In the genomic region with DNA sequence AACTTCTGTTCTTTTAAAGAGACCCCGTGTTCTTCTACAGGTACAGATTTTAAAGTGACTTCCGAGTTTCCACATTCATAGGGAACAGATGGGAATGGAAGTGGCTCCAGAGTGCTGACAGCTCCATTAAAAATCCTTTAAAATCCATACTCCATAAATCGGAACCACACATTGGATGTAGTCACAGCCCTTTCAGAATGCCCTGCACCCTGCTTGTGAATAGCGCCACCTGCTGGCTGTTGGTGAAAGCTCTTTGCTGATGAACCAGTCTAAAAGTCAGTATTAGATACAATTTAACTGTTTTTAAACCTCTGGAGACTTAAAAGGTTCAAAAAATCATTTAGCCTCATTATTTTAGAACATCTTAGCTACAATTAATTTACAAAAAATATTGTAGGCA, we compare ENCODE assay signal across 9 mouse cellular contexts.
DNase-seq lines count a peak whose midpoint lies in the region; ATAC-seq and TF ChIP-seq lines count a peak whose summit lies in the region.
"Had no signal": no experiment of that assay in that cellular context is flagged by ENCODE, and none has a peak within 500 bp of the region (broad histone marks: within the 10 kb centered on the region; RNA-seq: fewer than 3 reads in every experiment).

No protein-coding gene starts in this region.

- no peak overlapping the region for H3K9ac ChIP-seq in heart, postnatal 0 days (replicated peaks; ENCODE audit: low read depth, low read length)
- H3K9ac ChIP-seq in lung, postnatal 0 days (replicated peaks; ENCODE audit: low read depth): no peak overlapping the region
- H3K9ac ChIP-seq: limb, embryonic 12.5 days had no signal

- TF ChIP-seq CTCF in heart, postnatal 0 days (IDR thresholded peaks at IDR 0.05; ENCODE audit: low read depth): peak; percentile 93
- TF ChIP-seq CTCF in lung, postnatal 0 days (IDR thresholded peaks at IDR 0.05): peak; percentile 95

- H3K27me3 ChIP-seq in heart, postnatal 0 days (ENCODE audit: control insufficient read depth, insufficient read depth, low read length): peaks cover 55% of the 10 kb centered on the region
- H3K27me3 ChIP-seq in lung, postnatal 0 days (replicated peaks; ENCODE audit: insufficient read depth, low read length): no peaks in the 10 kb centered on the region

- H3K36me3 ChIP-seq in heart, postnatal 0 days (replicated peaks; ENCODE audit: control insufficient read depth, insufficient read depth, low read length): no peaks in the 10 kb centered on the region
- no peaks in the 10 kb centered on the region for H3K36me3 ChIP-seq in lung, postnatal 0 days (ENCODE audit: insufficient read depth, low read length)
- H3K36me3 ChIP-seq: limb, embryonic 12.5 days had no signal

- H3K9me3 ChIP-seq in heart, postnatal 0 days (replicated peaks; ENCODE audit: control insufficient read depth, low read length): no peaks in the 10 kb centered on the region
- H3K9me3 ChIP-seq in lung, postnatal 0 days (ENCODE audit: low read length): no peaks in the 10 kb centered on the region
- H3K9me3 ChIP-seq: limb, embryonic 12.5 days had no signal

- TF ChIP-seq EP300 in heart, postnatal 0 days (IDR thresholded peaks at IDR 0.05; ENCODE audit: low read depth): no peak
- no peak for TF ChIP-seq EP300 in lung, postnatal 0 days (IDR thresholded peaks at IDR 0.05)

- H3K4me3 ChIP-seq in heart, postnatal 0 days (ENCODE audit: low read depth, low read length): no peak overlapping the region
- H3K4me3 ChIP-seq in lung, postnatal 0 days (ENCODE audit: low read depth, low read length): no peak overlapping the region
- H3K4me3 ChIP-seq: limb, embryonic 12.5 days had no signal

- ATAC-seq in heart, postnatal 0 days (ENCODE audit: insufficient read depth, low read depth): no peak
- peak; percentile 32; the same call in 1 of the 2 replicates for ATAC-seq in lung, postnatal 0 days

- H3K4me2 ChIP-seq in heart, postnatal 0 days (ENCODE audit: low read depth, low read length): no peak overlapping the region
- no peak overlapping the region for H3K4me2 ChIP-seq in lung, postnatal 0 days (replicated peaks; ENCODE audit: low read depth, low read length)
- H3K4me2 ChIP-seq: limb, embryonic 12.5 days had no signal

- H3K4me1 ChIP-seq in heart, postnatal 0 days (ENCODE audit: control insufficient read depth, insufficient read depth): no peaks in the 10 kb centered on the region
- no peaks in the 10 kb centered on the region for H3K4me1 ChIP-seq in lung, postnatal 0 days (ENCODE audit: insufficient read depth, low read depth, low read length)

- H3K27ac ChIP-seq in heart, postnatal 0 days (ENCODE audit: low read depth): no peak overlapping the region
- H3K27ac ChIP-seq in lung, postnatal 0 days (ENCODE audit: low read length): no peak overlapping the region
- H3K27ac ChIP-seq: limb, embryonic 12.5 days had no signal

- WGBS in heart, postnatal 0 days: 23% methylated on average over 4 of the region's 4 CpGs
- 13% methylated on average over 4 of the region's 4 CpGs for WGBS in lung, postnatal 0 days

- DNase-seq in A20 (ENCODE audit: low read depth, low spot score) (peak; percentile 67), NIH3T3 (ENCODE audit: low read depth) (peak; percentile 88)
- DNase-seq in cerebellum, postnatal 10 days: peak; percentile 89 to 90
- peak; percentile 72 for DNase-seq in heart, postnatal 0 days (ENCODE audit: low spot score)
- peak; percentile 73 for DNase-seq in layer of hippocampus, adult 11-12 months (ENCODE audit: low spot score)
- DNase-seq in lung, postnatal 0 days (ENCODE audit: low spot score): peak; percentile 84
- peak; percentile 86 for DNase-seq in right cerebral cortex, postnatal 4 days
- DNase-seq in yolk sac, embryonic 10.5 days (ENCODE audit: low spot score): peak; percentile 41
